Mouse (Mus musculus) gastrocnemius, postnatal 36 days (tissue): ENCODE results near the gene Timm22. TPM values are rescaled to one million over a fixed set of nuclear protein-coding genes. Genes with fewer than 3 reads are reported as not detected.

ENCODE experiments used
- DNase-seq, 2 experiments: peaks; one replicate each; pipeline ENCODE4 v3.0.0; 2022
- intact Hi-C: fragments of 180-260 bp; cut with DNase I; formaldehyde crosslinking; loops from one replicate; pipeline ENCODE4 v1.15.1; 2025
- total RNA-seq, 2 experiments: library from RNA; stranded (reverse); gene quantifications; 2 replicates each; pipeline ENCODE4 v1.2.3; 2021

Gene Timm22
- total RNA-seq, 2 experiments from 2014 or later, result 34.3 to 36.2 TPM

DNA sequence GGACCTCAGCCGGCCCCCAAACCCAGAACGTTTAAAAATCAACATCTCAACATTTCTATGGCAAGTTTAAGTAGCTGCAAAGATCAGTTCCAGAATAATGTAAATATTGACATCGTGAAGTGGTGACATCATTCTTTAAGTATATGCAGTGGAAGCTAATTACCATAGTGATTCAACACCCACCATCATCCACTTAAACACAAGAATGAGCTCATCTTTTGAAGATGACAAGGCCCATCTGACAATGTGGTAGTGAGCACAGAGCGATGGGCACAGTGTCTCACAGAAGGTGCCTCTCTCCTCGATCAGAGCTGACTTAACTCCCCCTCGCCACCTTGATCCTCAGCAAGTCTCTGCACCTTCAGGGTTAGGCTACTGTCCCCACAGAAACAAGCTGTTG lies 19.0 kb downstream of the Timm22 start:
- DNase-seq, result no peak
- intact Hi-C loops, result no loop called here

- intact Hi-C loops, result no loop called here
- DNase-seq, result no peak
Measured at GRCm38 (mm10) chr11:76427781-76428180, 21.0 kb downstream of the Timm22 start.

GRCm38 (mm10) chr11:76429046-76429445 lies 22.3 kb downstream of the Timm22 start:
- intact Hi-C loops, result no loop called here
- no peak for DNase-seq

DNA sequence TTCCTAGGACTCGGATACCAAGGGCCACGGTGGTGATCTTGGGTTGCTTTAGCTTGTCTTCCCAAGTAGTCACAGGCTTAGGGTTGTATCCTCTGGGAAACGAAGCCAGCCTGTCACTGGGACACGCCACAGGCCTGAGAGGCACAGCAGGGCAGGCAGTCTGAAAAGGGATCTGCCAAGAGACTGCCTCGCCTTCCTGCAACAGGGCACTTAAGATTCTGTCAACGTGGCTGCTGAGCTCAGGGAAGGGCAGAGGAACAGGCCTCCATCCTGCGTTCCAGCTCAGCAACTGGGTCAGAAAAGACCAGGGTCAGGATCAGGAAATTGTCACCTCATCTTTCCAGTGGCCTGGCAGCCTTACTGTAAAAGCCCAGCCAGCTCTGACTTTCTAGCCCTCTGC lies 22.8 kb downstream of the Timm22 start:
- intact Hi-C loops, result no loop called here
- DNase-seq, result no peak

- intact Hi-C loops, result no loop called here
Measured at GRCm38 (mm10) chr11:76429966-76430631, 23.3 kb downstream of the Timm22 start.

DNA sequence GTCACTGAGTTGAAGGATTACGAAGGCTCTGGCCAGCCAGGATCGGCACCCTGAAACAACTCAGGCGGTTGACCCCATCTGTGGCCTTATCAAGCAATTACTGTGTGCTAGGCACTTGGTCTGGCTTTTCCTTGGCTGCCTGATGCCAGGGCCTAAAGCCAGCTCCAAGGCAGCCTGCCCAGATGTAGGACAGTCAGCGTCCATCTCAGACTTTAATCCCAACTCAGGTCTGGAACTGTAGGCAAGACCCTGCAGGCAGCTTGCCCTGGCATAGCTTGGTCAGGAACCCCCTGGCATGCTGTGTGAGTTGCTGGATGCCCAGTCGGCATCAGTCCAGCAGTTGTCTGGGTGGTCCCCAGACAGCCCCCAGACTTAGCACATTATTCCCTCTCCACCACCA lies 29.3 kb downstream of the Timm22 start:
- intact Hi-C loops, result no loop called here
- peak in 1 of 2 experiments; percentile 56 for DNase-seq

More at GRCm38 (mm10) chr11:76429966-76430631, 23.3 kb downstream of the Timm22 start:
- DNase-seq, result no peak

DNA sequence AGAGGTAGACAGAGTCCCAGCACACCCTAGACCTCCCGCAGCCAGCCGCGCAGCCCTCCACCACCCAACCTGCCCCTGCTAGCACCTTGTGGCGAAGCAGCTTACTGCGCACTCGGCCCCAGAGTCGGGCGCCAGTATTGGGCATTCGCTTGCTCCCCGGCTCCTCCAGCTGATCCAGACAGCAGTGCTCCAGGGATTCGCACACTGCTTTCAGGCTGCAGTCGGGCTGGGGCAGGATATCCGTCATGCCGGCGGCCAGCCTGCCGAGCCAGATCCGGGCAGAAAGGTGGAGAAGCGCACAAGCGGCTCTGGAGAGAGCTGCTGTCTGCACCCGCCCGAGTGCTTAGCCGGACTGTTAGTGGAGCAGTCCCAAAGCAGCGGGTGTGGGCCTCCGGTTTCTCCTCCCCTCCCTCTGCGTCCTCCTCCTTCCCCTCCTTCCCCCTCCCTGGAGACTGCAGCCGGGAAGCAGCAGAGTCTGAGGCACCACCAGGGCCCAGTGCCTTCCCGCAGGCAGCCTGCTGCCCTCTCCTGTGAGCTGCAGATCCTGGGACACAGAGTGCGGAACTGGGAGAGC lies 30.2 kb downstream of the Timm22 start:
- intact Hi-C loops, result no loop called here
- peak; percentile 51 to 58 for DNase-seq

GRCm38 (mm10) chr11:76439666-76440065 lies 32.9 kb downstream of the Timm22 start:
- intact Hi-C loops, result no loop called here

GRCm38 (mm10) chr11:76445459-76445858 lies 38.7 kb downstream of the Timm22 start:
- no peak for DNase-seq
- intact Hi-C loops, result no loop called here

More at GRCm38 (mm10) chr11:76439666-76440065, 32.9 kb downstream of the Timm22 start:
- DNase-seq, result no peak

GRCm38 (mm10) chr11:76446251-76446650 lies 39.5 kb downstream of the Timm22 start:
- no peak for DNase-seq
- intact Hi-C loops, result no loop called here

- intact Hi-C loops, result loop anchor here (10.0 kb wide), 1 partner anchor 125 kb away; no protein-coding TSS in a partner anchor
- peak; percentile 61 to 62 for DNase-seq
Measured at GRCm38 (mm10) chr11:76449520-76450201, 42.9 kb downstream of the Timm22 start.

GRCm38 (mm10) chr11:76450202-76450561 lies 43.4 kb downstream of the Timm22 start:
- intact Hi-C loops, result loop anchor here (10.0 kb wide), 1 partner anchor 125 kb away; no protein-coding TSS in a partner anchor
- no peak for DNase-seq

- peak; percentile 58 to 62 for DNase-seq
- intact Hi-C loops, result loop anchor here (2.0 to 10.0 kb wide), 2 partner anchors 36 to 120 kb away; no protein-coding TSS in a partner anchor
Measured at GRCm38 (mm10) chr11:76454492-76454891, 47.7 kb downstream of the Timm22 start.

DNA sequence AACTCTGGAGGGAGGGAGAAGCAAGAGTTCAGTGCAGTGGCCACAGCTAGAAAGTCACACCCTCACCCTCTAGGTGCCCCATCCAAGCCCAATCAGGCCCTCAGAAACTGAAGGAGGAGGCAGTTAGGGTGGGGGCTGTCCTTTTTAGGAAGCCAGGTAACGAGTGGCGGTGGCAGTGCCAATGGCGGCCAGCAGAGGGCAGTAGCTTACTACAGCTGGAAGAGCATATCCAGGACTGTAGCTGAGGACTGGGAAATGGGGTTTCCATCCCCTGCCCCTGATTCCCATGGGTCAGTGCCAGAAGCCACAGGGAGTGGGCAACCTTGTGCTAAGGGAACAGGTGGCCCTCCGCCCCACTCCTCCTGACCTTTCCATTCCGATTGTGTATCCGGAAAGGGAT lies 49.5 kb downstream of the Timm22 start:
- peak; percentile 73 to 85 for DNase-seq
- intact Hi-C loops, result loop anchor here (5.0 to 10.0 kb wide), 3 partner anchors 41 to 204 kb away; no protein-coding TSS in a partner anchor

DNA sequence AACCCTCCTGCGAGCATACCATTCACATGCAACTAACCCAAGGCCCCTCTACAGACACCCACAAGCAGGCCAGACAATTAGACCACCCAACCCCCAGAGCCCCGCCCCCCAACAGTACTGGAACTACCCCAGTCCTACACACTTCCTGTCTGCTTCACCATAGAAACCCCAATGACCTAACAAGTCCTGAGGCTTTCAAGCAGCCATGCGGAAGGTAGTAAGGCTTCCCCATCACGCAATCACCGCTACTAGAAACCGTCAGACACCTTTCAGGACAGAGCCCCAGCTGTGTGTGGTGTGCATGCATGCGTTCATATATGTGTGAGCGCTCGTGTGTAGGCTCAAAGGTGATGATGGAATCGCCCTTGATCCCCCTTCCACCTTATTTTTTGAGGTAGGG lies 50.1 kb downstream of the Timm22 start:
- intact Hi-C loops, result loop anchor here (5.0 to 10.0 kb wide), 3 partner anchors 40 to 205 kb away; no protein-coding TSS in a partner anchor
- no peak for DNase-seq

DNA sequence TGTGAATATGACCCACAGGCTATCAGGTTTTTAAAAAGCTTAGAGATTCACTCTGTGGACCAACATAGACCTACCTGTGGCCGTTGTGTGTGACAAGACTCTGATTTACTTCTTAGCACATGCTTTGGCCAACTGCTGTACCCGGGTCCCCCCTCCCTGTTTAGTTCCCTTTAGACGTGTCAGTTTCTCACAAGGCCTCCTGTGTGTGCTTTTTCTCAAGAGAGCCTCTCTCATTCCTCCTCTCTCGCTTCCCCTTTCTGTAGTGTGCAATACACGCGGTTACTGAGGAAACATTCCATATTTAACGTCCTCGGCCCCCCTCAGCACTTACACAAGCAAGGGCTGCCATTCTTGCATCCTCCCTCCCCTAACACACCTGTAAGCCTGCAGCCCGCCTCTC lies 52.0 kb downstream of the Timm22 start:
- intact Hi-C loops, result loop anchor here (5.0 to 10.0 kb wide), 3 partner anchors 39 to 206 kb away; no protein-coding TSS in a partner anchor
- no peak for DNase-seq

GRCm38 (mm10) chr11:76459489-76459888 lies 52.7 kb downstream of the Timm22 start:
- intact Hi-C loops, result loop anchor here (5.0 to 10.0 kb wide), 3 partner anchors 38 to 207 kb away; no protein-coding TSS in a partner anchor
- no peak for DNase-seq

DNA sequence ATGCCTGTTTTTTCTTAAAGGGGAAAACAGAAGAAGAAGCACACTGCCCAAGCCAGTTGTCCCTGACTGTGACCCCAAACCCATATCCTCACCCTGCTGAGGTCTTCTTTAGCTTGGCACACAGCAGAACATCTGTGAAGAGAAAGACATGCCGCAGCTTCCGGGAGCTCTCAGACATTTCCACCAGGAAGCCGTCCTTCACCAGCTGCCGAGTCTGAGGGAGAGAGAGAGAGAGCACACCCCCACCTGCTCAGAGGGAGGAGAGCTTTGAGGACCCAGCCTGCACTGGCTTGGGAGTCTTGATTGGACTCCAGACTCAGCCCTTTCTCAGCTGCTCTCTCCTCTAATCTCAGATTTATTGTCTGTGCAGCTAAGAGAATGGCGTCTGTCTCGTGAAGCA lies 54.4 kb downstream of the Timm22 start:
- intact Hi-C loops, result no loop called here
- DNase-seq, result no peak

DNA sequence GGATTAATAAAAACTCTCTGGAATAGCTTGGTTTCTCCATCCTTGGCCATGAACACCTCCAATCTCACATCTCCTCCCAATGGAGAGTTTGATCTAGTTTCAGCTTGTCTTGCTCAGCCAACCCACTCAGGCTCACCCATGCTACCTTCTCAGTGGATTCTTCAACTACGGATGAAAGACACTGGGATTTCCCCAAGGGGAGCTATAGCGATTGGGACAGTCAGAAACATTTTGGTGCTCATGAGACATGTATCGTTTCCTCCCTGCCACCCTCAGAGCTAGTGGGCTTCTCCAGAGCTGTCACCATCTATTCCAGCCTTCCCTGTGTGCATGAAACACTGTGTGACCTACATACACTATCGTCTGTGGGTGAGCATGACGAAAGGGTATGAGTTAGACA lies 54.9 kb downstream of the Timm22 start:
- DNase-seq, result no peak
- intact Hi-C loops, result no loop called here

- DNase-seq, result no peak
- intact Hi-C loops, result no loop called here
Measured at GRCm38 (mm10) chr11:76465879-76466278, 59.1 kb downstream of the Timm22 start.
